Mouse (Mus musculus) right cerebral cortex, postnatal 14 days (tissue): ENCODE data around the gene Sept9.

Experiments
- DNase-seq: peaks from one replicate; pipeline ENCODE4 v3.0.0; 2022

Gene Sept9

DNA sequence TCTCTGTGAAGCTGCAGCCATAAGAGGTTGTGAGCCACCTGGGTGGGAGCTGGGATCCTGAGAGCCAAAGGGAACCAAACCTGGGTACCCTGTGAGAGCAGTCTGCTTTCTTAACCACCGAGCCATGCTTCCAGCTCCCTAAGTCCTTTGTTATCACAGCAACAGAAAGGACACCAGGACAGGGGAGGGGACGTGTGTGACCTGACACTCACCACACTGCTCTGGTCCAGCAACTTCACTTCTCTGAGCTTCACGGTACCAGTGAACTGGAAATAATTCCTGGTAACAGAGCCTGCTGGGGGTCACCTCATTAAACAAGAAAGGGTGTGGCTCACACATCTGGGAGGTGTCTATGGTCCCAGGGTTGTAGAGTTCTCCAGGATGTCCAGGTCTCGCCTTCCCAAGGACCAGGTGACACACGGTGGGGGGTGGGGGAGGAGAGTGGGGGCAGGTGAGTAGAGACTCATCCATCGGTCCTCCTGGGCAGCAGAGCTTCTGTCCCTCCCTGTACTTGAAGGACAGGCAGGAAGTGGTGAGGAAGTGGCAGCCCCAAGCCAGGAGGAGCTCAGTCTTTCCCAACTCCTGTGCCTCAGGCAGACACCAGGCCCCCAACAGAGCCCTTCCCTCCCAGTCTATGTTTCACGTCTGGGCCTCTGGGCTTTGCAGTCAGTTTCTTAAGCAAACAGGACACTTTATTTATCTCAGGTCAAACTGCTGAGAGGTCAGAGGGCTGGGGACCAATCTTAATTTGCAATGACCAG, 191.5 kb downstream of the Sept9 start:
- DNase-seq: no peak

DNA sequence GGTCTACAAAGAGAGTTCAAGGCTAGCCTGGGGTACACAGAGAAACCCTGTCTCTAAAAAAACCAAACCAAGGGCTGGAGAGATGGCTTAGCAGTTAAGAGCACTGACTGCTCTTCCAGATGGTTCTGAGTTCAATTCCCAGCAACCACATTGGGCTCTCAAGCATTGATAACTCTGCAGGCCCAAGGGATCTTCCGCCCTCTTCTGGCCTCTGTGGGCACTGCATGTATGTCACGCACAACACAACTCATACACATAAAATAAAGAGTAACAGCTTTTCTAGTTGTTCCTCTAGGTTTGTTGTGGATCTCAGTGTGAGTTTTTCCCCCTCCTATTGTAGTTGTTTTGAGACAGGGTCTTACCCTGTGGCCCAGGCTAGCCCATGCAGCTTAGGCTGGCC, 192.8 kb downstream of the Sept9 start:
- no peak for DNase-seq

DNA sequence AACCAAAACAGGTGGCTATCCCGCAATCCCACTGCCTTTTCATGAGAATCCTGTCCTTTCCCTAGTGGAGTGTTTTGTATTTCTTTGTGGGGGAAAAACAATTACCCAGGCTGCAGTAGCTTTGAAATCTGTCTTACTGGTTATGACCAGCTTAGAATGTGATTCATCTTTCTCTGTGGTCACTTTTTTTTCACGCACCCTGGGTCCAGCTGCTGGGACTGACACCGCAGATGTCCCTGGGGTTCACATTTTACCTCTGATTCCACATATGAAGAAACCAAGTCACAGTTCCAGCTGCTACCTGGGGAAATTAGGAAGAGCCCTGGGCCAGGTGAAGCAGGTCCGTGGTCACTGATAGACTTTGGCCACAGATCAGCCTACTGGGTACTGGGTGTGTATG, 194.3 kb downstream of the Sept9 start:
- no peak for DNase-seq

- DNase-seq: peak; percentile 70
These were observed 195.0 kb downstream of the Sept9 start for GRCm38 (mm10) chr11:117394230-117395137.

DNA sequence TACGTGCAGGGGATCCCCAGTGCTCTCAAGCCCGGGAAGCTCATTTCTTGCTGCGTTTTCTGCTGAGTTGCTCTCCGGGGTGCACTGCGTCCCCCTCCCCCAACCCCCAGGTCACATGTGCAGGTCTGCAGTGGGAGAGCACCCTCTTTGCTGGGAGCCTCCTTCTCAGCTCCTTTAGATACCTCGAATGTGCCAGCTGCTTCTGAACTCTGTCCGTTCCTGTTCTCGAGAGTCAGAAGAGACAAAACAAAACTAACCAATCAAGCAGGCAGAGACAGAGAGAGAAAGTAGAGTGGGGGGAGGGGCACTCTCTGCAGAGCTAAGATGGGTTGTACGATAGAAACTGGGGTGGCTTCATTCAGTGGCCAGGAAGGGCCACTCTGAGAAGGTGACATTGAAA, 195.8 kb downstream of the Sept9 start:
- peak; percentile 46 for DNase-seq

DNA sequence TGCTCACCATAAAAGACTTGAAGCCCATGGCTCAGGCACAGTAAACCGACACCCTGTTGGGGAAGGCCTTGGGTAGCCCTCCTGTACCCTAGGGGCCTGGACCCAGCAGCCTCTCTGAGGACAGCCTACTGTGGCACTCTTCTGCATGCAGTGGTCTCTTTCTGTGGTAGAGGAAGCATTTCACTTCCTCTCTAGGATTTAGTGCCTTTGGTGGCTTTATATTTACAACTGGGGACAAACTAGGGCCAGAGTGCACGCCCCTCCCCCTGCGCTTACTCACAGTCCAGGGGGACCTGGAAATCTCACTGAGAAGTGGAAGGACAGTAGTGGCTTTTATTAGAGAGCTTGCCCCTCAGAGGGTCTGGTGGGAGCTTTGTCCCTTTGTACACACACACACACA, 197.5 kb downstream of the Sept9 start:
- no peak for DNase-seq

GRCm38 (mm10) chr11:117397755-117398154, 198.3 kb downstream of the Sept9 start:
- no peak for DNase-seq

DNA sequence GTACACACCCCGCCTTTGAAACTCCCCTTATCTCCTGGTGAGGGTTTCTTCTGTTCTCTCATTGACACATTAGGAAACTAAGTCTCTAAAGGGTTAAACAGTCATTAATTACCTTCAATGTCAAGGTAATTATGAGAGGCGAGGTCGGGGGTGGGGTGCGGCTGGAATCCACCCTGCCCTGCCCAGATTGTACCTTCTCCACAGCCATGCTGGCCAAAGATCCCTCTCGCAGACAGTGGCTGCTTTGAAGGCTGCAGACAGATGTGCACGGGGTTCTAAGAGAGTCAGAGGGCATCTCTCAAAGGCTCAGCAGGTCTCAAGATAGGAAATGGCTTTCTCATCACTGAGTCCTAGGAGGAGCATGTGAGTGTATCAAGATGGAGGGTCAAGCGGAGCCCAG, 198.7 kb downstream of the Sept9 start:
- DNase-seq: no peak

DNA sequence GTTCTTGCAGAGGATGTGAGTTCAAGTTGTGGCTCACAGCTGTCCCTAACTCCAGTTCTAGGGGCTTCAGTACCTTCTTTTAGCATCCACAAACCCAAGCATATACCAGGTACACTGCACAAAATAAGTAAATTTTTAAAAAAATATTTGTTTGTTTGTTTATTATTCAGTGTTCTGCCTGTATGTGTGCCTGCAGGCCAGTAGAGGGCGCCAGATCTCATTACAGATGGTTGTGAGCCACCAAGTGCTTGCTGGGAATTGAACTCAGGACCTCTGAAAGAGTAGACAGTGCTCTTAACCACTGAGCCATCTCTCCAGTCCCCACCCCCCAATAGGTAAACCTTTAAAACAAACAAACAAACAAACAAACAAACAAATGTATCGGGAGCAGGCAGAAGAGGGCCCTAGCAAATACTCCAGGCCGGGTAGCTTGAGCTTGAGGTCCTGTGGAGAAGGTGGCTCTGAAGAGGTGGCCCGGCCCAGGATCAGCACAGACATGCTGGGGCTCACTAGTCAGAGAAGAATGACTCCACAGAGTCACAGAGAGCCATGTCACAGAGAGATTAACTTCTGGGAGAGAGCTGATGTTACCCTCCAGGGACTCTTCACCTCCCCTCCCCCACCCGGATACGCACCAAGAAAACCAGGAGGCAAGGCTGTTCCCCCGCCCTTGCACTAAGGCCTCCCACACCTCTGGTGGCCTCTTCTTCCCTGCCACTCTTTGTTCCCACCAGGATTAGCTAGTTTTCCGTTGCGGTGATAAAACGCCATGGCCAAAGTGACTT, 202.3 kb downstream of the Sept9 start:
- no peak for DNase-seq

DNA sequence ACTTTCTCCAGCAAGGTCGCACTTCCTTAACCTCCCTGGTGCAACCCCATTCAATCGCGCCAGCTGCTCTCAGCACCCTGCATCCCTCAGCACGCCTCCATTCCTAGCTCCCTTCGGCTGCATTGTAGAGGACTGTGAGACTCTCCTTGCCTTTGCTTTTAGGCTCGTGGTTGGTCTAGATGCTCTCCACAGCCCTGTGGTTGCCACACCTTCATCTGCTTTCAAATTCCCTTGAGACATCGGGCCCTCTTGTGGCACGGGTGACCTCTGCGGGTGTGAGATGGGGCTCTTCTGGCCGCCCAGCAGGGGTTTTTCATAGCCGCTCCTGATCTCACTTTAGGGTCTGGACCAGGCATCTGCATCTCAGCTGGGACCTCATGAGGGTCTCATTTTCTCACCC, 203.1 kb downstream of the Sept9 start:
- DNase-seq: no peak

DNA sequence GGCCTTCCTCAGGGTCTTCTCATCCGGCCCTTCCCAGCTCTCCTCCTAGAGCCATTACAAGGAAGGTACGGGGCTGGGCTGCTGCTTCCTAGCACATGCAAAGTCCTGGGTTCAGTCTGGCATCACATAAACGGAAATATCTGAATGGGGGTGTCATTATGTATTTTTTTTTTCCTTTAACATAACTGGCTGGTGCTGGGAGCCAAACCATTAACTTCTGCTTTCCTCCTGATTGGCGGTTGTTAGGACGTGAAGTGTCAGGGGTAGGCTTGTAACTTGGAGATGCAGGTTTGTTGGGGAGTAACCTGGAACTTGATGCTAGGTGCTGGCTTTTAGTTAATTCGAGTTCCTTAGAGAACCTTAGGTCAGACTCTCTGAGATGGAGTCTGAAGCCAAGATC, 203.6 kb downstream of the Sept9 start:
- no peak for DNase-seq

DNA sequence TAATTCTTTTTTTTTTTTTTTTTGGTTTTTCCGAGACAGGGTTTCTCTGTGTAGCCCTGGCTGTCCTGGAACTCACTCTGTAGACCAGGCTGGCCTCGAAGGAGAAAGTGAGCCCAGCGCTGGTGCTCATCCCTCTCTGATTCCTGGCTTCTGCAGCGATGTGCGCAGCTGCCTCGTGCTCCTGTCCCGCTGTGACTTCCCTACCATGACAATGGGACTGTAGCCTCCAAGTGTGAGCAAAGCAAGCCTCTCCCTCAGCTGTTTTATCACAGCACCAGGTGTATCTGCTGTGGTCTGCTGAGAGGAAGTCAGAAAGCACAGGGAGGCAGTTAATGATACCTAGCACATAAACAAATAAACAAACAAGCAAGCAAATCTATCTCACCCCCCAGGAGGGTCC, 204.3 kb downstream of the Sept9 start:
- no peak for DNase-seq

DNA sequence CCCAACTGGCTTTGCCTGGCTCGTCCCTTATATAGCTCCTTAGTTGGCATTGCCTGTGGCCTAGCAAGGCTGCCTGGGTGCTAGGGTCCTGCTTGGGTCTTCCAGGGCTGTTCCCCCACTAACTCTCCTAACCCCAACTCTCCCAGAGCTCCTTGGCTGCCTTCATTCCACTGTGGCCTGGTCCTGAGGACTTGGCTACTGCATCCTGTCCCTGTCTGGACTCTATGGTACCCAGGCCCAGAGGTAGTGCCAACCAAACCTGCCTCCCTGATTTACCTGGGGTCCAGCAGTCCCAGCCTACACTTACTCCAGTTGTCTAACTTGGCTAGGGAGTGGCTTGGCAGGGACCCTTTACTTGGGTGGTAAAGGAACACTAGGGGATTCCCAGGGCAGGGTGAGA, 207.2 kb downstream of the Sept9 start:
- DNase-seq: no peak

GRCm38 (mm10) chr11:117407196-117407595, 207.7 kb downstream of the Sept9 start:
- no peak for DNase-seq

GRCm38 (mm10) chr11:117407651-117408441, 208.4 kb downstream of the Sept9 start:
- peak; percentile 90 for DNase-seq

DNA sequence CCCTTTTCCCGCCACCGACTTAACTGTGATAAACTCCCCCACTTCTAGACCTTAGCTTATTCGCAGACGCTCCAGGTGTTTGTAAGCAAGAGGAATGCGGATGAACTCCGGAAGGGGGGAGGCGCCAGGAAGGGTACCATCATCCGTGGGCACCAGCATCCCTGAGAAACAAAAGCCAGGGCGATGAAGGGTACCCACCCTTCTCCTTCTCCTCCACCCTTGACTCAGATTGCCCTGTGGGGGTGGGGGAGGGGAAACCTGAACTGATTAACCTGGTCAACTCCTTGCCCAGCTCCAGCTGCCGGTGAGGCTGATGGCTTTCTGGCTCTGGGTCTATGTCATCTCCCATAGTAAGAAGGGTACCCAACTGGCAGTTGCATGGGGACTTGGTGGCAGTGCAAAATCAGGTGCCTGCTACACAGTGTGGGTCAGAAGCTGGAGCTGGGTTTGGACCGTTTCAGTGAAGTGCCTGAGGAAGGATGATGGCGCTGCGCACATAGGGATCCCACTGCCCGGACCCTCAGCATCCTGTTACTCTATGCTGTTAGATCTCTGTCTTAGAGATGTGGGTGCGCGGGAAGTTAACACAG, 209.1 kb downstream of the Sept9 start:
- DNase-seq: no peak

GRCm38 (mm10) chr11:117409331-117409730, 209.9 kb downstream of the Sept9 start:
- DNase-seq: peak; percentile 53

- peak; percentile 34 for DNase-seq
These were observed 210.6 kb downstream of the Sept9 start for GRCm38 (mm10) chr11:117410059-117410458.

DNA sequence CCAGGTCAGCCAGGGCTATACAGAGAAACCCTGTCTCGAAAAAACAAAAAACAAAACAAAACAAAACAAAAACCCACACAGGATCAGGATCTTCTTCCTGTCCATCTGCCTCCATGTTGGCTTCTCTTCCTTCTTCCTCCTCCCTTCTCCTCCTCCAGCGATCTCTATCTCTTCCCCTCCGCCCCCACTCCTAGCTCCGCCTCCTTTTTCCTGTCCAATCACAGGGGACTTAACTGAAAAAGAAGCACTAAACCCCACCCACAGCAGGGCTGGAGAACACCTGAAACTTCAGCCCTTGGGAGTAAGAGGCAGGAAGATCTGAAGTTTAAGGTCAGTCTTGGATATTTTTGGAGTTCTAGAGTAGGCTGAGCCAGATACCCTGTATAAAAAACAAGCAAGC, 212.2 kb downstream of the Sept9 start:
- DNase-seq: no peak
